8 mouse cellular contexts compared by ENCODE assay signal in the genomic region with DNA sequence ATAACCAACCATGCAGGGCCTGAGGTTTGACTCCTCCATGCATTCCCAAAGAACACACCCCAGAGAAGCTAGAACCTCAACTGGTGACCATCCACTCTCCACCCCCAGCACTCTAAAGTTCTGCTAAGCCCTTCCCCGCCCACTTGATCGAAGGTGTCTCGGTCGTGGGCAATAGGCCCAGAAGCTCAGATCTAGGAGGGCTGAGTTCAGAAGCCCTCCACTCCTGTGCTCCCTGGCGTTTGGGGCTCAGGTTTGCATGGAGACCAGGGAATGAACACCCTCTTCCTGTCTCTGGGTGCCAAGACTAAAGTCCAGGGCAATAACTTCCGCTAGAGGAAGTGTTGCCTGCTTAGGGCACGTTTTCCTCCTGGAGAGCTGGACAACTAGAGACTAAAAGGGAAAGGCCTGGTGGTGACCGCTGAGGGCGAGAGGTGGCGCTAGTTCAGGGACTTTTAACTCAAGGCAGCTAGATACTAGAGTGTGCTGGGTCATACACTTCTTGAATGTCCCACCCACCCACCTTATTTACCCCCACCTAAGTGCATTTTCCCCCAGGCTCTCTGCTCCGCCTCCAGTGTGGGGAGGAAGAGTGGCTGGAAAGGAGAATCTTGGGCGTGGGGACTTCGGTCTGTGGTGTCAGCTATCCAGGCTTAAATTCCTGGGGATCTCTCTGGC. TPM values are rescaled to one million over a fixed set of nuclear protein-coding genes. Genes with fewer than 3 reads are reported as not detected.
DNase-seq lines count a peak whose midpoint lies in the region; ATAC-seq lines count a peak whose summit lies in the region.

No protein-coding gene starts in this region.

- WGBS in forebrain, embryonic 14.5 days, result 10% methylated on average over 13 of the region's 13 CpGs
- WGBS in limb, embryonic 12.5 days, result under 1% methylated on average over 13 of the region's 13 CpGs
- 10% methylated on average over 13 of the region's 13 CpGs for WGBS in neural tube, embryonic 13.5 days

- peaks cover 39% of the 10 kb centered on the region for H3K4me1 ChIP-seq in forebrain, embryonic 14.5 days (ENCODE audit: control insufficient read depth, insufficient read depth, low read length)
- peaks cover 21% of the 10 kb centered on the region for H3K4me1 ChIP-seq in limb, embryonic 12.5 days (replicated peaks)
- peaks cover 57% of the 10 kb centered on the region for H3K4me1 ChIP-seq in neural tube, embryonic 13.5 days (replicated peaks)

- H3K9ac ChIP-seq in forebrain, embryonic 14.5 days (ENCODE audit: low read length), result peak overlapping the region; percentile 57
- no peak overlapping the region for H3K9ac ChIP-seq in limb, embryonic 12.5 days (replicated peaks)
- peak overlapping the region; percentile 18; the same call in 1 of the 2 replicates for H3K9ac ChIP-seq in neural tube, embryonic 13.5 days

- H3K27me3 ChIP-seq in forebrain, embryonic 14.5 days (replicated peaks; ENCODE audit: control insufficient read depth, insufficient read depth, low read length), result peaks cover 20% of the 10 kb centered on the region
- peaks cover 92% of the 10 kb centered on the region for H3K27me3 ChIP-seq in limb, embryonic 12.5 days
- peaks cover 95% of the 10 kb centered on the region for H3K27me3 ChIP-seq in neural tube, embryonic 13.5 days

- peaks cover 26% of the 10 kb centered on the region for H3K36me3 ChIP-seq in forebrain, embryonic 14.5 days (ENCODE audit: control insufficient read depth, insufficient read depth, low read length)
- H3K36me3 ChIP-seq in limb, embryonic 12.5 days, result no peaks in the 10 kb centered on the region
- H3K36me3 ChIP-seq in neural tube, embryonic 13.5 days, result no peaks in the 10 kb centered on the region

- H3K4me3 ChIP-seq in forebrain, embryonic 14.5 days (ENCODE audit: low read depth, low read length), result peak overlapping the region; percentile 17
- peak overlapping the region; percentile 0; the same call in 1 of the 2 replicates for H3K4me3 ChIP-seq in limb, embryonic 12.5 days (replicated peaks)
- peak overlapping the region; percentile 20 for H3K4me3 ChIP-seq in neural tube, embryonic 13.5 days

- peak overlapping the region; percentile 49 for H3K4me2 ChIP-seq in forebrain, embryonic 14.5 days (ENCODE audit: low read length)
- H3K4me2 ChIP-seq in limb, embryonic 12.5 days, result no peak overlapping the region
- peak overlapping the region; percentile 50 for H3K4me2 ChIP-seq in neural tube, embryonic 13.5 days

- peak overlapping the region; percentile 70 for H3K27ac ChIP-seq in forebrain, embryonic 14.5 days (ENCODE audit: low read depth, low read length)
- no peak overlapping the region for H3K27ac ChIP-seq in limb, embryonic 12.5 days
- peak overlapping the region; percentile 56 for H3K27ac ChIP-seq in neural tube, embryonic 13.5 days (replicated peaks)

- no peaks in the 10 kb centered on the region for H3K9me3 ChIP-seq in forebrain, embryonic 14.5 days (replicated peaks; ENCODE audit: control insufficient read depth, low read length)
- no peaks in the 10 kb centered on the region for H3K9me3 ChIP-seq in limb, embryonic 12.5 days
- no peaks in the 10 kb centered on the region for H3K9me3 ChIP-seq in neural tube, embryonic 13.5 days

- DNase-seq in heart, adult 11 months, result peak; percentile 86
- DNase-seq in heart, adult 18-20 months, result no peak
- peak; percentile 80 for DNase-seq in cerebellum, adult 11 months
- DNase-seq in forebrain, embryonic 14.5 days (ENCODE audit: low spot score), result no peak
- no peak for DNase-seq in gastrocnemius, adult 8-10 months (ENCODE audit: low spot score in 2 of 2)
- no peak for DNase-seq in frontal cortex, postnatal 14 days (ENCODE audit: low spot score in 2 of 2)

- ATAC-seq in forebrain, embryonic 14.5 days, result peak; percentile 12
- 0 out of 2 replicates have a peak, but pooled peaks have one; percentile 34 for ATAC-seq in limb, embryonic 12.5 days (ENCODE audit: insufficient number of reproducible peaks, insufficient read depth, low FRiP score, low TSS enrichment, low read depth)
- peak; percentile 29; the same call in 1 of the 2 replicates for ATAC-seq in neural tube, embryonic 13.5 days (ENCODE audit: low read depth)

RNA-seq across cellular contexts. Expression of a gene that starts 18.8 kb away (rescaled TPM):
- not detected for total RNA-seq in heart, adult 18-20 months (2021)
- 44.5 and 51.8 TPM in 2 replicates for polyA plus RNA-seq in forebrain, embryonic 14.5 days (2014; fragmentation: Nextera tagmentation; extraction: Ambion mirVana)
- polyA plus RNA-seq in limb, embryonic 12.5 days (2016; fragmentation: Nextera tagmentation; extraction: Ambion mirVana), result 0.49 TPM in 1 of 2 replicates, not detected in the other
- 16.0 and 16.7 TPM in 2 replicates for polyA plus RNA-seq in neural tube, embryonic 13.5 days (2015; fragmentation: Nextera tagmentation; extraction: Ambion mirVana)
- not detected for total RNA-seq in gastrocnemius, adult 8-10 months (2022)

Comparison
In these comparisons a context has a peak if more than half of its experiments do, and no peak if none do; other contexts are left out.
1. DNase-seq: peak in heart, adult 11 months (single experiment) and cerebellum, adult 11 months (single experiment); none in heart, adult 18-20 months (0 of 2), forebrain, embryonic 14.5 days (single experiment), gastrocnemius, adult 8-10 months (0 of 2) and frontal cortex, postnatal 14 days (0 of 2).
2. RNA of a gene that starts 18.8 kb away (polyA plus RNA-seq): 44.5 to 51.8 TPM in forebrain, embryonic 14.5 days and 16.0 to 16.7 TPM in neural tube, embryonic 13.5 days; 0.49 TPM in limb, embryonic 12.5 days; every median in the first group is over 10 times any median in the second.
3. Peak in every context shown above with its lines, with median percentiles within 50 percentile points of each other: ATAC-seq and H3K4me3 ChIP-seq.